Mouse (Mus musculus): ENCODE results near the gene Olfr92. TPM values are rescaled to one million over a fixed set of nuclear protein-coding genes. Genes with fewer than 3 reads are reported as not detected.

The Olfr92 gene
- polyA plus RNA-seq (2015; fragmentation: Nextera tagmentation; extraction: Ambion mirVana): not detected in 2 replicates

GRCm38 (mm10) chr17:37119988-37120387, at the start of gene Olfr92:
TSS of gene Olfr92 (minus strand) at chr17:37120088.

GRCm38 (mm10) chr17:37161394-37161793, 41.5 kb upstream of the Olfr92 start, which contains the start of gene Olfr93:
TSS of gene Olfr93 (minus strand) at chr17:37161494.

GRCm38 (mm10) chr17:37098178-37098577, 21.7 kb downstream of the Olfr92 start, which contains the start of gene Olfr91:
TSS of gene Olfr91 (minus strand) at chr17:37098278.

GRCm38 (mm10) chr17:37088399-37088798, 31.5 kb downstream of the Olfr92 start, which contains the start of gene Olfr90:
TSS of gene Olfr90 (minus strand) at chr17:37088499.

Other genes with a start within 250 kb of the Olfr92 start
- 0.19 TPM in 1 of 2 replicates, not detected in the other for gene Trim40, start 230.0 kb downstream of the Olfr92 start, polyA plus RNA-seq (2015; fragmentation: Nextera tagmentation; extraction: Ambion mirVana)
- gene Trim31, start 222.0 kb downstream of the Olfr92 start, polyA plus RNA-seq (2015; fragmentation: Nextera tagmentation; extraction: Ambion mirVana): not detected in 2 replicates
- gene Rnf39, start 177.2 kb downstream of the Olfr92 start, polyA plus RNA-seq (2015; fragmentation: Nextera tagmentation; extraction: Ambion mirVana): 4.5 and 5.2 TPM in 2 replicates
- 153 and 169 TPM in 2 replicates for gene Ppp1r11, start 168.3 kb downstream of the Olfr92 start, polyA plus RNA-seq (2015; fragmentation: Nextera tagmentation; extraction: Ambion mirVana)
- gene Znrd1, start 161.5 kb downstream of the Olfr92 start, polyA plus RNA-seq (2015; fragmentation: Nextera tagmentation; extraction: Ambion mirVana): 54.6 and 58.0 TPM in 2 replicates
- gene Znrd1as, start 161.5 kb downstream of the Olfr92 start, polyA plus RNA-seq (2015; fragmentation: Nextera tagmentation; extraction: Ambion mirVana): 3.4 and 4.6 TPM in 2 replicates
- gene 2410137M14Rik, start 138.9 kb downstream of the Olfr92 start, polyA plus RNA-seq (2015; fragmentation: Nextera tagmentation; extraction: Ambion mirVana): 0.25 TPM in 1 of 2 replicates, not detected in the other
- gene H2-M5, start 130.6 kb downstream of the Olfr92 start, polyA plus RNA-seq (2015; fragmentation: Nextera tagmentation; extraction: Ambion mirVana): 1.1 and 1.4 TPM in 2 replicates
- 106 and 132 TPM in 2 replicates for gene Zfp57, start 118.9 kb downstream of the Olfr92 start, polyA plus RNA-seq (2015; fragmentation: Nextera tagmentation; extraction: Ambion mirVana)
- 0.88 and 2.0 TPM in 2 replicates for gene Mog, start 96.7 kb downstream of the Olfr92 start, polyA plus RNA-seq (2015; fragmentation: Nextera tagmentation; extraction: Ambion mirVana)
- gene Gabbr1, start 74.1 kb downstream of the Olfr92 start, polyA plus RNA-seq (2015; fragmentation: Nextera tagmentation; extraction: Ambion mirVana): 95.5 and 105 TPM in 2 replicates
- gene Olfr90, start 31.6 kb downstream of the Olfr92 start, polyA plus RNA-seq (2015; fragmentation: Nextera tagmentation; extraction: Ambion mirVana): 0.08 TPM in 1 of 2 replicates, not detected in the other
- not detected in 2 replicates for gene Olfr91, start 21.8 kb downstream of the Olfr92 start, polyA plus RNA-seq (2015; fragmentation: Nextera tagmentation; extraction: Ambion mirVana)
- gene Olfr93, start 41.4 kb upstream of the Olfr92 start, polyA plus RNA-seq (2015; fragmentation: Nextera tagmentation; extraction: Ambion mirVana): not detected in 2 replicates
- not detected in 2 replicates for gene Ubd, start 73.8 kb upstream of the Olfr92 start, polyA plus RNA-seq (2015; fragmentation: Nextera tagmentation; extraction: Ambion mirVana)
- 0.21 TPM in 1 of 2 replicates, not detected in the other for gene Olfr94, start 80.9 kb upstream of the Olfr92 start, polyA plus RNA-seq (2015; fragmentation: Nextera tagmentation; extraction: Ambion mirVana)
- gene Olfr95, start 93.0 kb upstream of the Olfr92 start, polyA plus RNA-seq (2015; fragmentation: Nextera tagmentation; extraction: Ambion mirVana): 0.03 and 0.04 TPM in 2 replicates
- gene Olfr96, start 100.1 kb upstream of the Olfr92 start, polyA plus RNA-seq (2015; fragmentation: Nextera tagmentation; extraction: Ambion mirVana): not detected in 2 replicates
- not detected in 2 replicates for gene Olfr97, start 117.2 kb upstream of the Olfr92 start, polyA plus RNA-seq (2015; fragmentation: Nextera tagmentation; extraction: Ambion mirVana)
- not detected in 2 replicates for gene Olfr98, start 143.7 kb upstream of the Olfr92 start, polyA plus RNA-seq (2015; fragmentation: Nextera tagmentation; extraction: Ambion mirVana)
- gene H2-M3, start 150.1 kb upstream of the Olfr92 start, polyA plus RNA-seq (2015; fragmentation: Nextera tagmentation; extraction: Ambion mirVana): 2.6 and 2.8 TPM in 2 replicates
- gene Olfr99, start 163.4 kb upstream of the Olfr92 start, polyA plus RNA-seq (2015; fragmentation: Nextera tagmentation; extraction: Ambion mirVana): not detected in 2 replicates
- gene Olfr101, start 184.2 kb upstream of the Olfr92 start, polyA plus RNA-seq (2015; fragmentation: Nextera tagmentation; extraction: Ambion mirVana): not detected in 2 replicates
- not detected in 2 replicates for gene Olfr102, start 197.0 kb upstream of the Olfr92 start, polyA plus RNA-seq (2015; fragmentation: Nextera tagmentation; extraction: Ambion mirVana)
- not detected in 2 replicates for gene Olfr103, start 219.6 kb upstream of the Olfr92 start, polyA plus RNA-seq (2015; fragmentation: Nextera tagmentation; extraction: Ambion mirVana)
- gene Olfr104-ps, start 239.5 kb upstream of the Olfr92 start, polyA plus RNA-seq (2015; fragmentation: Nextera tagmentation; extraction: Ambion mirVana): not detected in 2 replicates

Measured in neural tube, postnatal 0 days (tissue).